Mouse (Mus musculus) right cerebral cortex, postnatal 14 days (tissue): Measurements from ENCODE around the gene Paxip1.
A peak's percentile ranks its signal among the peaks of the same experiment; 100 is the strongest.

Experiments used
- DNase-seq: peaks from one replicate; pipeline ENCODE4 v3.0.0; 2022

Gene Paxip1

DNA sequence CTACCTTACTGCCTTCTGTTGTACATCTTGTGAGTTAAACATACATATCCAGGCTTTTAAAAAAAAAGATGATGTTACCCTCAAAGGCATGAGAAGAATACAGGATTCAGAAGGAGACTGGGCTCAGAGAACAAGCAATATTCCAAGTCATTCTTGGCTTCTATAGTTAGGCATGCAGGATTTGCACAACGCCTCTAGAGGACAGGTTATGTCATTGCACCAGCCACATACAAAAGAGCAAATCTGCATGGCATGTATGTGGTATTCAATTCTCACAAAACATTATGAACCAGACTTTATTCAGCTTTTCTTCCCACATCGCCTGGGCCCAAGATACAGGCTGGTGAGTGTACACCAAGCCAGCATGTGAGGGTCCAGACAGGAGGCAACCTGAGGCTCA is 67.0 kb downstream of the Paxip1 start:
- DNase-seq, result no peak

DNA sequence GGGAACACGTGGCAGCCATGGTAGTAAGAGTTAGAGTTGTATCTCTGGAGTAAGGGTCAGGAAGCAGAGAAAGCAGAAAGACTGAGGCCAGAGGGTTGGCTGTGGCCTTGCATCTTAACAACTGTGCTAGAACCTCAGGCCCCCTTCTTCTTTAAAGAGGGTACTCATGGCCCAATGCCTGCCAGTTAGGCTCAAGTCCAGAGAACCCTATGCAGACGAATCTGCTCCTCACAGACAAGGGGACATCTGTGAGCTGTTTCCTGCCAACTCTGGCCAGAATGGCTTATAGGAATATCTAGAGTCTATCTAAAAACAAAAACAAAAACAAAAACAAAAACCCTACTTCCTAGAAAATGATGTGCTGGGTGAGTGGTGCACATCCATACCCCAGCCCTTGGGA is 72.2 kb downstream of the Paxip1 start:
- DNase-seq, result no peak

DNA sequence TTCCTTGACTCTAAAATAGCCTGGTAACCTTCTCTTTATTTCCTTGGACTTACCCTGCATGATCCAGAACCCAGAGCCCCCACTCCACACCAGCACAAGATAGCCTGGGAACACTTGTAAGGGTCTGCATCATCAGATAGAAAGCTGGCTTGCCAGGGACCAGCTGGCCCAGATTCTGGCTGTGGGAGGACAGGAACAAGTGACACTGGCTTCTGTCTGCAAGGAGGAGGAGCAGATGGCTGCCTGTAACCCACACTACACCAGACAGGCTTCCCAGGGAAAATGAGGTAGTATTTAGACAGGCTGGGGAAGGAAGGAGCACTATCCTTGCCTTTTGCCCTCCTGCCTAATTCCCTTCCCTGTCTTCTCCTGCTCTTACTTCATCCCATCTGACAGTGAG is 74.2 kb downstream of the Paxip1 start:
- peak; percentile 36 for DNase-seq

DNA sequence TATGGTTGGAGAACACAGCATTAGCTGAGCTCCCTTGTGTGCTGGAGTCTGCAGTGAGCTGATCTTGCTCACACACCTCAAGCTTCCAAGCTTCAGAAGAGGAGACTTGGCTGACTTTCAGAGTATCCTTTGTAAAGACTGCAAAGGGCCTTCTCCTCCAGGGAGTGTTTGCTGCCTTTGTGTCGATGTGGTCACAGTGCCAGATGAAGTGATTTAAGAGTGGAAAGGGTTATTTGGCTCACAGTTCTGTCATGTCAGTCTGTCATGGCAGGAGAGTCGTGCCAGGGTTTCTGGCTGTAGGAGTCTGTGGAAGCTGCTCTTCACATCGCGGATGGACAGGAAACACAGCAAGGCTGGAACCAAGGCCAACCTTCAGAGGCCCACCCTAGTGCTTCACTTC is 75.5 kb downstream of the Paxip1 start:
- DNase-seq, result no peak

DNA sequence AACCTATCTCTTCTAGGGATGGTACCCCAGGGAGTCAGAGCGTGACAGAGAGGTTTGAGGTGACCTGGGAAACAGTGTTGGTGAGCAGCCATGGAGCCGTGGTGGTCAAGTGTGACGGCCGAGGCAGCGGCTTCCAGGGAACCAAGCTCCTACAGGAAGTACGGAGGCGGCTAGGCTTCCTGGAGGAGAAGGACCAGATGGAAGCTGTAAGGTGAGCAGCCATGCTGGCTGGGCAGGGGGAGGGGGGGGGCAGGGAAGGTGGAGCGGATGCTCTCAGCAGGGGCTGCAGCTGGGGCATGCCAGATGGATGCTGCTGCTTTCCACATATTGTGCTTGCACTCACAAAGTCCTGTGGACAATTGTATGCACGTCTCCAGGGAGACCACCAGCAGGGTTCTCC is 77.1 kb downstream of the Paxip1 start:
- DNase-seq, result no peak

DNA sequence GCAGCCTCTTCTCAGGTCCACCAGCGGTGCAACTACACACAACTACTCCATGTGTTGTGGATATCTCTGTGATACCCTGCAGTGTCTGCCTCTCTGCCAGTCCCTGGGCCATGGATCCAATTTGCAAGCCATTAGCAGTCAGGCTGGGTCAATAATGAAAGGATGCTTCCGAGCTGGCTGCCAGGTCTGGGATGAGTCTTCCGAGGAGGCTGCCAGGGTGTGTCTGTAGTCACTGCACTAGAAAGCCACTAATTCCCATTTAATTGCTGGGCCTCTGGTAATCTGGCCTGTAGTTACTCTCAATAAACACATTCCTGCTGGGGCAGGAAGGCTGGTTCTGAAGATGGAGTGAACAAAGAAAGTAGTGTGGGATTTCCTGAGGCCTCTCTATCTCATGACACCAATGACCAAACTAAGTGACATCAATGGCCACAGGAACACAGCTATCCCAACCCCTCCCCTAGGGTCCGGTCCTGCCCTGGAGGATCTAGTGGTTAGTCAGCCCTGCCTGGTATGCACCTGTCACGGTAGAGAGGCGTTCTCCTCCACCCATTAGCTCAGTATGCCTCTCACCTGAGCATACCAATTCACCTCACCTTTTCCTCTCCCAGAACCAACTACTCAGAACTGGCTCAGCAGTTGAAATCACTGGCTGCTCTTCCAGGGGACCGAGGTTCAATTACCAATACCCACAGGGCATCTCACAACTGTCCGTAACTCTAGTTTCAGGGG is 79.9 kb downstream of the Paxip1 start:
- DNase-seq, result no peak

DNA sequence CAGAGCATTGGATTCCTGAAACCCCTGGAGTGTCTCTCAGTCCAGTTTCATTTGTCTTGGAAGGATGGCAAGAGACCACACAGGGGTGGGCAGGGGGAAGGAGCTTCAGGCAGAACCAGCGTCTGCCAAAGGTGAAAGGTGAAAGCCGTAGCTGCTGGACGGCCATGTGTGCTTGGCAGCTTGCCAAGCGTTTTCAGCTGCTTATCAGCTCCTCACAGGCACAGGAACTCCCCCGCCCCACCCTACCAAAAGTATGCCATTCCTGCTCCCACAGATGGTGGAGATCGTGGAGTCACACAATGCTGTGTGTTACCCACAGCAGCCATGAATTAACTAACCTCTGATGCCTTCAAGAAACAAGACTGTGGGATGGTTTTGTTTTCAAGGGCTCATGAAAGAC is 83.3 kb downstream of the Paxip1 start:
- no peak for DNase-seq

DNA sequence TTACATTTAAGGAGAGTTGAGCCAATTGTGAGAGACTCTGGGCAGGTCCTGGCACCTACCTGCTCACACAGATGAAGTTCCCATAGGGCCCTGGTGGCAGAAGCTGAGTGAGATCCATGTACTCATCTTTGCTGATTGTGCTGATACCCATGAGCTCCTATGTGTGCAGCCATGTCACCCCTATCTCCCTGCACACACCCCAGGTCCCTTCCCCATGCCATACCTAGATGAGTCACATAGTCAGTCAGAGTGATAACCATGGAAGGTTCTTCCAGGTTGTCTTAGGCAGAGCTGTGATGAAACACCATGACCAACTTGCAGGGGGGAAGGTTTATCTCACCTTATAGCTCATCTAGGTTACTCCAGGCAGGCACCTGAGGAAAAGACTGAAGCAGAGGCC is 84.2 kb downstream of the Paxip1 start:
- no peak for DNase-seq

DNA sequence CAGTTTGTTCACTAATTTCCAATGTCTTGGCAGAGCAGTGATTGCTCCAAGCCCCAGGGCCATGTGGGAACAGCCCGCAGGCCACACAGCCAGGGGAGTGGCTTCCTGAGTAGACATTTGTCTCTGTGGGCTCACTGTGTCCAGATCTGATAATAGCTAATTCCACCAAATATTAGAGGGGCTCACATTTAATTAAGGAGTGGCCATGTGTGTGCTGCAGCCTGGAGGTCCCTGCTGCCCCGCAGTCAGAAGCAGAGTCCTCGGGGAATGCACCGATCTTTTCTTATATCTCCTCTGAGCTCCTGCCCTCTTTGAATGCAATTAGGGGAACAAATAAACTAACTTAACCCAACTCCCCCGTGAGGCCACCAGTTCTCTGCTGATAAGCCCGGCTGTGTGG is 84.9 kb downstream of the Paxip1 start:
- DNase-seq, result no peak

DNA sequence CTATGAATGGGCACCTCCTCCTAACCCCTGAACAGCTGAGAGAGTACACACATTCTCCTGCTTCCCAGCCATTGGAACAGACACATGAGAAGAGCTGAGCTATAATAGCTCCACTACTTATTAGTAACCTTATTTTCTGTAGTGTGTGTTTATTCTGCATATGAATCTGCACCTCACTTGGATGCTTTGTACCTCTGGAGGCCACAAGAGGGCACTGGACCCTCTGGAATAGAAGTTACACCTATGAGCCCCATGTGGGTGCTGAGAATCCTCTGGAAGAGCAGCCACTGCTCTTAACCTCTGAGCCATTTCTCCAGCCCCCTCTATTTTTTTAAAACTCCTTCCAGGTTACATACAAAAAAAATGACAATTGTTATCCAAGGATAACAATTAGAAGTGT is 86.5 kb downstream of the Paxip1 start:
- no peak for DNase-seq

DNA sequence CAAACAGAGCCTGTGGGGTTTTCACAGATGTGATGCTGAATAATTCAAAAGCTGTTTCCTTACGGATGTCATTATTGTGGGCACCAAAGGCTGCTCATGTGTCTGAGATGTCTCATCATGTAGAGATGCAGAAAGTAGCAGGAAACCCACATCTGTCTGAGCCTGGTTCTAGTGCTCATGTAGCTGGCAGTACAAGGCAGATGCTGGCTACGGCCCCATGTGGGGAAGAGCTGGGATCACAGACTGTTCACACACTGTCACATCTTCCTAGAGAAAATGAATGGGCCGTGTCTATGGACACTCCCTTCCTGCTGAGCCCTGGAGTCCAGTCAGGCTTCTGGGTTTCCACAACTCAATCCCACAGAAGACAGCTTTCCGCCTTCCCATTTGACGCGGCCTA is 89.0 kb downstream of the Paxip1 start:
- no peak for DNase-seq
